Mouse (Mus musculus): ENCODE measurements around the gene Uba1.

DNA sequence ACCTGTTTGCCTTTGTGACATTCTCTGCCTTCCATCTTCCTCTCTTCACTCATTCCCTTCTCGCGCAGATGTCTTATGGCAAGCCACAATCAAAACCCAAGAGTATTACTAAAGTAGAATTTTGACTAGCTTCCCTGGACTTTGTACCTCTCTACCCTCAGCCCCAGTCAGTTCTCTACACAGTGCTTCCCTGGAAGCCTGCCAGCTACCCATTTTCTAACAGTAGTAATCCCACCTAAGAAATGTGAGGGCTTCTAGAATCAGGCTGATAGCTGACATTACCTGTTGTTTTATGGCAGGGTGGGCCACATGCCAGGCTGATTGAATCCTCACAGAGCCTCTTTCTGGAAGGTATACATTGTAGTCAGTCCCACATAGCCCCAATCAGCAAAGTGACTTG, 20.0 kb upstream of the Uba1 start:
- TF ChIP-seq CTCF (IDR thresholded peaks at IDR 0.05; ENCODE audit: extremely low read depth, insufficient read length, insufficient replicate concordance, low read depth, low read length) (no peak), POLR2A (IDR thresholded peaks at IDR 0.05; ENCODE audit: low read depth, low read length) (no peak)

All from small intestine, adult 2 months (tissue).